Mouse (Mus musculus) cortical plate, adult 2 months (tissue): ENCODE measurements around the gene Gif.

Source experiments
- CTCF ChIP-seq: fragments of 200-500 bp; IDR thresholded peaks from 2 replicates; pipeline ENCODE4 v1.5.1; 2011; ENCODE audit warnings: mild to moderate bottlenecking, control low read depth, low read length; ENCODE audit not compliant: insufficient read depth; ENCODE audit errors: extremely low read depth
- POLR2A ChIP-seq: fragments of 200-500 bp; IDR thresholded peaks from 2 replicates; pipeline ENCODE4 v1.6.1; 2011; ENCODE audit warnings: mild to moderate bottlenecking, low read length, control low read depth; ENCODE audit not compliant: insufficient read depth; ENCODE audit errors: extremely low read depth

DNA sequence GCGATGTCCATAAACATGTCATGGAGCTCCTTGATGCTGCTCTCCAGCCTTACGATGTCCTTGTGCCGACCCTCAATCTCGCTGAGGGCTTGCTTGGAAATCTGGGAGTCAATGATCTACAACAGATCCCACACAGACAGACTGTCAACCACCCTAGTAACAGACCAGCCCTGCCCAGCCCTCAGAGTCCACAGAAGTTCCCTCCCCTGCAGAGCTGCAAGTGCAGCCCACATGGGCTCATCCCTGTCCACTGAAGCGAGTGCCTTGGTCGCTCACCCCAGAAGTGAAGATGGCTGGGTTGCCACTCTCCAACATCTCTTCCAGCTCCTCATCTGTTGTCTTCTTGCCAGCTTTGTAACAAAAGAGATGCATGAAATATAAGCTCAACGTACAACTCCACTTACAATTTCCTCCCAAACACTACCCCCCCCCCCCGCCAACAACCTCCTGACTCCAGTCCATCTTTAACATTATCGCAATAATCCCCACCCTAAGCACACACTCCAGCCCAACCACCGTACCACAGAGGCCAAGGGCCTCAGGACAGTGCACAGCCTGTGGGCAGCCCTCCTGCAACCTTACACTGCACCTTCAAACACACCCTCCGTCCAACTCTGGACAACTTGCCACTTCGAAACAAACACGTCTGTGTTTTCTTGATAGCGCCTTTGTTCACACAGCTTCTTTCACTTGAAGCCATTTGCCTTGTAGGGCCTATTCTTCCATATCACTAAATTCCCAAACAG is 38.2 kb downstream of the Gif start:
- TF ChIP-seq POLR2A = no peak
- no peak for TF ChIP-seq CTCF
